Mouse (Mus musculus) mature B cell (primary cell): ENCODE measurements around the gene 5330417C22Rik.
"Not testable (repeated sequence)": the region's sequence is repeated elsewhere in the genome, so short reads cannot be mapped to it uniquely, and the experiment has no call there.

ENCODE experiments used
- in situ Hi-C: fragments of 300-500 bp; cut with MboI; formaldehyde crosslinking; loops from 2 replicates; pipeline ENCODE4 v1.14.3; 2019

5330417C22Rik gene

GRCm38 (mm10) chr3:108536517-108537260, at the start of gene 5330417C22Rik:
Gene 5330417C22Rik, minus strand, starts transcription at chr3:108536536.
- in situ Hi-C loops = no loop called here

- in situ Hi-C loops = no loop called here
Observed at GRCm38 (mm10) chr3:108584580-108584979, 48.2 kb upstream of the 5330417C22Rik start.

- in situ Hi-C loops = no loop called here
Observed at GRCm38 (mm10) chr3:108574018-108574417, 37.7 kb upstream of the 5330417C22Rik start.

- in situ Hi-C loops = no loop called here
Observed at GRCm38 (mm10) chr3:108572309-108573010, 36.1 kb upstream of the 5330417C22Rik start.

GRCm38 (mm10) chr3:108571443-108572294, 35.3 kb upstream of the 5330417C22Rik start, which contains the start of gene Taf13:
Gene Taf13, plus strand, starts transcription at chr3:108571698.
- in situ Hi-C loops = no loop called here

- in situ Hi-C loops = no loop called here
Observed at GRCm38 (mm10) chr3:108570813-108571212, 34.5 kb upstream of the 5330417C22Rik start.

GRCm38 (mm10) chr3:108569636-108570035, 33.3 kb upstream of the 5330417C22Rik start:
- in situ Hi-C loops = not testable (repeated sequence)

GRCm38 (mm10) chr3:108567990-108568877, 31.9 kb upstream of the 5330417C22Rik start:
- in situ Hi-C loops = no loop called here

GRCm38 (mm10) chr3:108563309-108563708, 27.0 kb upstream of the 5330417C22Rik start:
- in situ Hi-C loops = no loop called here

GRCm38 (mm10) chr3:108562777-108563271, 26.5 kb upstream of the 5330417C22Rik start:
- in situ Hi-C loops = no loop called here

GRCm38 (mm10) chr3:108562133-108562730, 25.9 kb upstream of the 5330417C22Rik start, which contains the start of gene Tmem167b:
Gene Tmem167b, minus strand, starts transcription at chr3:108562466.
- in situ Hi-C loops = no loop called here

GRCm38 (mm10) chr3:108557888-108558287, 21.6 kb upstream of the 5330417C22Rik start:
- in situ Hi-C loops = no loop called here

- in situ Hi-C loops = no loop called here
Observed at GRCm38 (mm10) chr3:108554587-108555312, 18.4 kb upstream of the 5330417C22Rik start.

- in situ Hi-C loops = no loop called here
Observed at GRCm38 (mm10) chr3:108554111-108554561, 17.8 kb upstream of the 5330417C22Rik start.

- in situ Hi-C loops = no loop called here
Observed at GRCm38 (mm10) chr3:108542299-108542698, 6.0 kb upstream of the 5330417C22Rik start.

- in situ Hi-C loops = no loop called here
Observed at GRCm38 (mm10) chr3:108537303-108537702, 967 bp upstream of the 5330417C22Rik start.

GRCm38 (mm10) chr3:108535896-108536516, 330 bp downstream of the 5330417C22Rik start:
- in situ Hi-C loops = no loop called here

- in situ Hi-C loops = no loop called here
Observed at GRCm38 (mm10) chr3:108533951-108534350, 2.4 kb downstream of the 5330417C22Rik start, which contains the start of gene 1700013F07Rik. Gene 1700013F07Rik, plus strand, starts transcription at chr3:108534150.
